Mouse (Mus musculus) hindbrain, embryonic 15.5 days (tissue): Measurements from ENCODE around the gene Cd55. TPM values are rescaled to one million over a fixed set of nuclear protein-coding genes. Genes with fewer than 3 reads are reported as not detected.

ENCODE experiments used
- ATAC-seq: fragments of 200-750 bp; cut with Nextera tagmentation; 2 replicates; pipeline ENCODE4 v1.8.0; 2017; ENCODE audit warnings: low read depth, moderate number of reproducible peaks, moderate TSS enrichment; ENCODE audit not compliant: low FRiP score
- H3K27ac ChIP-seq: fragments of 300-500 bp; sonication (generic); replicated peaks from 2 replicates; pipeline ENCODE4 v1.5.1; 2015; ENCODE audit warnings: mild to moderate bottlenecking, inconsistent platforms
- H3K27me3 ChIP-seq: fragments of 300-500 bp; sonication (generic); 2 replicates; pipeline ENCODE4 v1.6.1; 2015; ENCODE audit warnings: control low read depth, inconsistent platforms
- H3K36me3 ChIP-seq: fragments of 300-500 bp; sonication (generic); 2 replicates; pipeline ENCODE4 v1.6.1; 2015; ENCODE audit warnings: control low read depth, inconsistent platforms
- H3K4me1 ChIP-seq: fragments of 300-500 bp; sonication (generic); replicated peaks from 2 replicates; pipeline ENCODE4 v1.6.1; 2015; ENCODE audit warnings: control low read depth, inconsistent platforms
- H3K4me2 ChIP-seq: fragments of 300-500 bp; sonication (generic); 2 replicates; pipeline ENCODE4 v1.6.1; 2015; ENCODE audit warnings: moderate library complexity, mild to moderate bottlenecking, inconsistent platforms
- H3K4me3 ChIP-seq: fragments of 300-500 bp; sonication (generic); 2 replicates; pipeline ENCODE4 v1.5.1; 2015; ENCODE audit warnings: mild to moderate bottlenecking, inconsistent platforms
- H3K9ac ChIP-seq: fragments of 300-500 bp; sonication (generic); 2 replicates; pipeline ENCODE4 v1.6.1; 2015; ENCODE audit warnings: inconsistent platforms
- H3K9me3 ChIP-seq: fragments of 300-500 bp; sonication (generic); 2 replicates; pipeline ENCODE4 v1.6.1; 2016; ENCODE audit warnings: control low read depth, inconsistent platforms
- WGBS: fragments of 180-500 bp; shearing (Covaris S2); methylation state at CpG from one replicate; pipeline ENCODE4 v1.1.7; 2015; 5-methylcytosine and 5-hydroxymethylcytosine counted together
- polyA plus RNA-seq: library from polyadenylated mRNA; unstranded; fragments of >200 nt; fragmentation: Nextera tagmentation; extraction: Ambion mirVana; gene quantifications from 2 replicates; pipeline ENCODE4 v1.2.1, GENCODE M21; 2015

Cd55 gene
- 11.2 and 11.5 TPM in 2 replicates for polyA plus RNA-seq

- H3K27me3 ChIP-seq = no peaks in the 10 kb centered on the region
- H3K9me3 ChIP-seq = no peaks in the 10 kb centered on the region
- WGBS = under 1% methylated on average over 45 of the region's 45 CpGs
- peak within 1 kb of the TSS; percentile 60 for H3K4me3 ChIP-seq
- peak within 1 kb of the TSS; percentile 82 for H3K4me2 ChIP-seq
- peaks cover 10% of the 10 kb centered on the region for H3K4me1 ChIP-seq
- peak; percentile 96 for ATAC-seq
- H3K9ac ChIP-seq = peak within 1 kb of the TSS; percentile 65
- H3K27ac ChIP-seq = peak within 1 kb of the TSS; percentile 78
- no peaks in the 10 kb centered on the region for H3K36me3 ChIP-seq
Measured at GRCm38 (mm10) chr1:130462084-130462861, at the start of gene Cd55. Cd55 (minus strand) TSS chr1:130462744.

GRCm38 (mm10) chr1:130511823-130512370 lies 49.4 kb upstream of the Cd55 start:
- Histone ChIP-seq H3K4me3 (no peak overlapping the region), H3K27me3 (no peaks in the 10 kb centered on the region)
- WGBS = 94% methylated on average over 3 of the region's 3 CpGs

DNA sequence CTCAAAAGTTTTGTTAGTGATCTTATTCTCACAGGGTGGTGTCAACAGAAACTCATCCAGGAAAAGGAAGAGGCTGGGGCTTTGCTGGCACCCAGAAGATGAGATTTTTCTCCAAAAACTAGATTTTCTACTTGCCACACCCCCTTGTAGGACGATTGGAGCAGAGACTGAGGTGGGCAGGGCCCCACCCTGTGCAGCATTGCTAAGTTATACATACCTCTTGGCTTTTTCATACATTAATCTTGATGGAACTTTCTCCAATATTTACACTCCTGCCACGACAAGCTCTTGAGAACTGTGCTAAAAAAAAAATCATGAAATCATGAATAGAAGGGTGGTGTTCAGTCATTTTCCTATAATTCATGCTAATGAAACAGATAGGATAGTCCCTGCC lies 46.4 kb upstream of the Cd55 start:
- no peaks in the 10 kb centered on the region for H3K4me1 ChIP-seq
- no peaks in the 10 kb centered on the region for H3K27me3 ChIP-seq
- WGBS = 58% methylated on average over 2 of the region's 2 CpGs
- H3K9ac ChIP-seq = no peak overlapping the region
- no peak overlapping the region for H3K4me3 ChIP-seq
- H3K4me2 ChIP-seq = no peak overlapping the region
- no peak for ATAC-seq
- no peaks in the 10 kb centered on the region for H3K36me3 ChIP-seq
- no peaks in the 10 kb centered on the region for H3K9me3 ChIP-seq
- no peak overlapping the region for H3K27ac ChIP-seq

More at GRCm38 (mm10) chr1:130511823-130512370, 49.4 kb upstream of the Cd55 start:
- no peak for ATAC-seq
- Histone ChIP-seq H3K4me2 (no peak overlapping the region), H3K36me3 (no peaks in the 10 kb centered on the region), H3K9me3 (no peaks in the 10 kb centered on the region), H3K9ac (no peak overlapping the region), H3K4me1 (no peaks in the 10 kb centered on the region), H3K27ac (no peak overlapping the region)

- H3K27ac ChIP-seq = no peak overlapping the region
- H3K36me3 ChIP-seq = no peaks in the 10 kb centered on the region
- no peak overlapping the region for H3K4me3 ChIP-seq
- 74% methylated on average over 6 of the region's 6 CpGs for WGBS
- no peaks in the 10 kb centered on the region for H3K9me3 ChIP-seq
- H3K27me3 ChIP-seq = no peaks in the 10 kb centered on the region
- ATAC-seq = no peak
- no peak overlapping the region for H3K9ac ChIP-seq
- H3K4me1 ChIP-seq = no peaks in the 10 kb centered on the region
- H3K4me2 ChIP-seq = no peak overlapping the region
Measured at GRCm38 (mm10) chr1:130508030-130508956, 45.7 kb upstream of the Cd55 start.

DNA sequence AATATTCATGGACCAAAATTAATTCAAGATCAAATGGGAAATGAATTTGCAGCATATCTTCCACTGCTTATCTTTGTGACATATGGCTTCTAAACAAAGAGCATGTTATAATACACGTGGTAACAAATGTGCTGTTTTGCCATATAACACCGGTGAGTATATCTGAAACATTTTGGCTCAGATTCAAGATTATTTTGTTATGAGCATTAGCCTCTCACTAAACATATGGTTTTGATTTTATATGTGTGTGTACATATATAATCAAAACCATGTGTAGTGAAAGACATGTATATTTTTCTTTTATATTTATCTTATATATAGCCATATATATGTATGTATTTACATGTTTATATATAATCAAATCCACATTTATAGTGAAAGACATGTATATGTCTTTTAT lies 44.9 kb upstream of the Cd55 start:
- WGBS = 77% methylated on average over 2 of the region's 2 CpGs
- H3K4me1 ChIP-seq = no peaks in the 10 kb centered on the region

GRCm38 (mm10) chr1:130499962-130500361 lies 37.4 kb upstream of the Cd55 start:
- Histone ChIP-seq H3K27me3 (no peaks in the 10 kb centered on the region), H3K36me3 (no peaks in the 10 kb centered on the region), H3K4me1 (no peaks in the 10 kb centered on the region), H3K9me3 (no peaks in the 10 kb centered on the region), H3K9ac (no peak overlapping the region), H3K4me2 (no peak overlapping the region), H3K27ac (no peak overlapping the region), H3K4me3 (no peak overlapping the region)
- 90% methylated on average over 2 of the region's 2 CpGs for WGBS
- no peak for ATAC-seq

More for the DNA sequence above, 44.9 kb upstream of the Cd55 start:
- ATAC-seq = no peak
- Histone ChIP-seq H3K36me3 (no peaks in the 10 kb centered on the region), H3K4me3 (no peak overlapping the region), H3K27me3 (no peaks in the 10 kb centered on the region), H3K4me2 (no peak overlapping the region), H3K9ac (no peak overlapping the region), H3K27ac (no peak overlapping the region), H3K9me3 (no peaks in the 10 kb centered on the region)

DNA sequence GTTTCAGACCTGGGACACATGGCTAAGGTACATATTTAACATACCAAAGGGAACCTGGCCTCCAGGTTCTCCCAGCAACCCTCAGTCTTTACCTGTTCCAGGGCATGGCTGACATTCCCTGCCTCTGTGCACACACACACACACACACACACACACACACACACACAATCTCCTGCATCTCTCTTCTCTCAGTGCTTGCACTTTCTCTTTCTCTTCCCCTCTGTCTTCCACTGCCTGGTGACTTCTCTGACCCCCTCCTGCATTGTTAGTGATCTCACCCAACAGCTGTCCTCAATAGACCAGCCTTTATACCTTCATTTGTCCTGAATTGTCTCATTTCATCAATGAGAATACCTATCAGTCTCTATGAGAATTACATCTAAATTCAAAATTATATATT lies 35.8 kb upstream of the Cd55 start:
- H3K9ac ChIP-seq = no peak overlapping the region
- H3K27ac ChIP-seq = no peak overlapping the region
- no peaks in the 10 kb centered on the region for H3K9me3 ChIP-seq
- ATAC-seq = no peak
- H3K4me1 ChIP-seq = no peaks in the 10 kb centered on the region
- no peak overlapping the region for H3K4me3 ChIP-seq
- H3K27me3 ChIP-seq = no peaks in the 10 kb centered on the region
- H3K4me2 ChIP-seq = no peak overlapping the region
- H3K36me3 ChIP-seq = no peaks in the 10 kb centered on the region

GRCm38 (mm10) chr1:130486816-130487545 lies 24.4 kb upstream of the Cd55 start:
- no peak for ATAC-seq
- no peak overlapping the region for H3K9ac ChIP-seq
- no peaks in the 10 kb centered on the region for H3K36me3 ChIP-seq
- H3K27ac ChIP-seq = no peak overlapping the region
- H3K4me2 ChIP-seq = no peak overlapping the region
- 87% methylated on average over 10 of the region's 10 CpGs for WGBS
- H3K4me1 ChIP-seq = no peaks in the 10 kb centered on the region
- no peak overlapping the region for H3K4me3 ChIP-seq
- no peaks in the 10 kb centered on the region for H3K9me3 ChIP-seq
- H3K27me3 ChIP-seq = no peaks in the 10 kb centered on the region

- H3K9me3 ChIP-seq = no peaks in the 10 kb centered on the region
- no peak overlapping the region for H3K4me3 ChIP-seq
- ATAC-seq = no peak
- no peak overlapping the region for H3K4me2 ChIP-seq
- WGBS = 88% methylated on average over 10 of the region's 10 CpGs
- no peaks in the 10 kb centered on the region for H3K27me3 ChIP-seq
- H3K27ac ChIP-seq = no peak overlapping the region
- H3K36me3 ChIP-seq = no peaks in the 10 kb centered on the region
- no peak overlapping the region for H3K9ac ChIP-seq
- no peaks in the 10 kb centered on the region for H3K4me1 ChIP-seq
Measured at GRCm38 (mm10) chr1:130485828-130486620, 23.5 kb upstream of the Cd55 start.

- H3K27ac ChIP-seq = no peak overlapping the region
- no peak overlapping the region for H3K4me3 ChIP-seq
- H3K36me3 ChIP-seq = no peaks in the 10 kb centered on the region
- no peaks in the 10 kb centered on the region for H3K4me1 ChIP-seq
- WGBS = 73% methylated on average over 2 of the region's 2 CpGs
- no peak overlapping the region for H3K4me2 ChIP-seq
- H3K9ac ChIP-seq = no peak overlapping the region
- ATAC-seq = no peak
- no peaks in the 10 kb centered on the region for H3K27me3 ChIP-seq
- no peaks in the 10 kb centered on the region for H3K9me3 ChIP-seq
Measured at GRCm38 (mm10) chr1:130485376-130485775, 22.8 kb upstream of the Cd55 start.

GRCm38 (mm10) chr1:130474936-130475335 lies 12.4 kb upstream of the Cd55 start:
- Histone ChIP-seq H3K4me1 (no peaks in the 10 kb centered on the region), H3K4me3 (no peak overlapping the region), H3K9ac (no peak overlapping the region), H3K27ac (no peak overlapping the region), H3K9me3 (no peaks in the 10 kb centered on the region), H3K27me3 (no peaks in the 10 kb centered on the region), H3K4me2 (no peak overlapping the region), H3K36me3 (no peaks in the 10 kb centered on the region)
- no peak for ATAC-seq
- WGBS = 92% methylated on average over 6 of the region's 6 CpGs
